Mouse (Mus musculus) T-helper 17 cell (primary cell): Measurements from ENCODE around the gene Zkscan5.

ENCODE experiments used
- in situ Hi-C, 2 experiments: fragments of 300-600 bp; cut with MboI, MseI; formaldehyde crosslinking; loops; 1 replicate in 1 of 2; 2 replicates in 1 of 2; pipeline ENCODE4 v1.15.1; 2025; ENCODE audit warnings: high pct_unique_total_duplicates in 2 of 2

Zkscan5 gene

DNA sequence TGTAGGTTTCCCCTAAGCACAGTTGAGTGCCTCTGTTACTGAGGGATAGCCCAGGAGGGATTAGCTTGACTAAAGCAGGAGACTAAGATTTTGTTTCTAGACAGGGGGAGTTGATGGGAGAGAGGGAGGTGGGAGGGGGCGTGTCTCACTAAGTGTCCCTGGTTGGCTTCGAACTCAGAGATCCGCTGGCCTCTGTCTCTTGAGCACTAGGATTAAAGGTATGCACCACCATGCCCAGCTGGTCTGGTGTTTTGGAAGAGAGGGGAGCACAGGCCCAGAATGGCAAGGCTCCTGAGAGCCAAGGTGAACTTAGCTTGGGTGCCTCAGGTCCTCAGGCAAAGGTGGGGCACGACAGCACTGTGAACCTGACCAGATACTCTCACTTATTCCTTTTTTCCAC is 7.0 kb downstream of the Zkscan5 start:
- in situ Hi-C loops, result loop anchor here in 1 of 2 experiments (25.0 kb wide), 1 partner anchor 1001 kb away; the partner anchor contains the start of gene Rnf6

DNA sequence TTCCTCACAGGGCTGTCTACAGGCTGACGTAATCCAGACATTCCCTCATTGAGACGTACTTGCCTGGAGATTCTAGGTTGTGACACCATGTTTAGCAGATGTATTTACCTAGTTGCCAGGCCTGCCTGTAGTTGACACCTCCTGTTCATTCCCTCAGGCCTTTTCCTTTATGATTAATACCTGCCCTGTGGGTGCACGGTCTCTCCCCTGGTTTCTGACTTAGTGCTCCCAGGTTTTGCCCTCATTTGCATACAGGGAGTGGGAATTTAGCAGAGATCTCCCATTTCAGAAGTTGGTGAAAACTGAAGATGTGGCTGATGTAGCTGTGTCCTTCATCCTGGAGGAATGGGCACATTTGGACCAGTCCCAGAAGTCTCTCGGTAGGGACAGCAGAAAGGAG is 7.9 kb downstream of the Zkscan5 start:
- in situ Hi-C loops, result loop anchor here in 1 of 2 experiments (25.0 kb wide), 1 partner anchor 1000 kb away; the partner anchor contains the start of gene Rnf6

DNA sequence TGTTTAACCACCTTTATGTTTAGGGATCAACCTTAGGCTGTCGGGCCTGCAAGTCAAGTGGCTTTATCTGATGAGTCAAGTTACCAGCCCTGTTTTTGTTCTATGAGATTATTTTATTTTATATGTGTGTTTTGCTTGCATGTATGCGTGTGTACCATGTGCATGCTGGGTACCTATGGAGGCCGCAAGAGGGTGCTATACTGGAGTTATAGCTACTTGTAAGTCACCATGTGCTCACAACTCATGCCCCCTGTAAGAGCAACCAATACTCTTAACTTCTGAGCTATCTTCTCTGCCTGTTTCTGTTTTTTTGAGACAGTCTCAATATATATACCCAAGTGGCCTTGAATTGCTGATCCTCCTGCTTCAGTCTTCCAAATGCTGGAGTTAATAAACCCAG is 9.1 kb downstream of the Zkscan5 start:
- in situ Hi-C loops, result loop anchor here in 1 of 2 experiments (25.0 kb wide), 1 partner anchor 999 kb away; the partner anchor contains the start of gene Rnf6

DNA sequence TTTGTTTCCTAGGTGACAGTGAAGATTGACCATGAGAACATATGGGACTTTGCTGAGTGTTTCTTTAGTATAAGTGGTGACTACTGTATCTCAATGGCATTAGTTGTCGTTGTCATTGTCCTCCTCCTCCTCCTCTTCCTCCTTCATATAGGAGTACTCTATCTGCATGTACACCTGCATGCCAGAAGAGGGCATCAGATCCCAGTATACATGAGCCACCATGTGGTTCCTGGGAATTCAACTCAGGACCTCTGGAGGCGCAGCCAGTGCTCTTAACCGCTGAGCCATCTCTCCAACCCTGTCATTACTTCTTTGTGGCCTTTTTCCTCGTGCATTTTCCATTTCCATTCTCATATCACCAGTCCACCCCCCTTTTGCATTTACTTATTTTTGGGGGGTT is 10.3 kb downstream of the Zkscan5 start:
- in situ Hi-C loops, result loop anchor here in 1 of 2 experiments (25.0 kb wide), 1 partner anchor 998 kb away; the partner anchor contains the start of gene Rnf6

DNA sequence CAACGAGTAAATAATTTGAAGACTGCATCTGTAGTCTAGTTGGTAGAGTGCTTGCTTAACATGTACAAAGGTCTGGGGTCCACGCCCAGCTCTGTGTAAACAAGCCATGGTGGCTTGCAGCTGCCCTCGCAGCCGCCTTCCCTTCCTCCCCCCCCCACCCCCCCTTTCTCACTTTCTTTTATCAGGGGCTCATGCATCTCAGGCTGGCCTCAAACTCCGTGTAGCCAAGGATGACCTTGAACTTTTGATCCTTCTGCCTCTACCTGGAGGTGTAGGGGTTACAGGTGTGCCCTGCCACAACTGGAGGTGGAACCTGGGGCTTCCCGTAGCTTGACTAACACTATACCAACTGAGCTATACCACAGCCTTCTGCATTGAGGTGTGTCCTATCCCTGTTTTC is 13.4 kb downstream of the Zkscan5 start:
- in situ Hi-C loops, result loop anchor here in 1 of 2 experiments (25.0 kb wide), 1 partner anchor 995 kb away; the partner anchor contains the start of gene Rnf6

DNA sequence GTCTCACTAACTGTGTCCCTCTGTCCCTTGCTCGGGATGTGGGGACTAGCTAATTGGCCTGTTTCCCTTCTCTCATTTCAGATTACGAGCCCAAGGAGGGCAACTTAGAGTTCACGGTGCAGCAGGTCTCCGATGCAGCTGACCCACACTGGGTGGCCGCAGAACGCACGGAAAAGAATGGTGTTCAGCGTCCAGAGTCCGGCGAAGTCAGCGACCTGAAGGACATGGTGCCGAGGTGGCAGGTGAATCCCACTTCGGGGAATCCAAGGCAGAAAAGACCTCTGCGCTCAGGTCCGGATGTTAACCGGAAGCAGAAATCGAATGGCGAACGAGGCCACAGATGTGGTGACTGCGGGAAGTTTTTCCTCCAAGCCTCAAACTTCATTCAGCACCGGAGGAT is 13.8 kb downstream of the Zkscan5 start:
- in situ Hi-C loops, result loop anchor here in 1 of 2 experiments (25.0 kb wide), 1 partner anchor 994 kb away; the partner anchor contains the start of gene Rnf6

DNA sequence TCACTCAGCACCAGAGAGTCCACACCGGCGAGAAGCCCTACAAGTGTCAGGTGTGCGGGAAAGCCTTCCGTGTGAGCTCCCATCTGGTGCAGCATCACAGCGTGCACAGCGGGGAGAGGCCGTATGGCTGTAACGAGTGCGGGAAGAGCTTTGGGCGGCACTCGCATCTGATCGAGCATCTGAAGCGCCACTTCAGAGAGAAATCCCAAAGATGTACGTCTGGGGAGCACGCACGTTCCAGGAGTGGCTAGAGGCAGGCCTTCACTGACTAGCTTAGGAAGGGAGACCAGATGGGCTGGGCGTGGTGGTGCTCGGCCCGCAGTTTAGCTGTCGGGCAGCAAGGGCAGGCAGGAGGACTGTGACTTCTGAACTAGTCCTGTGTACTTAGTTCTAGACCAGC is 14.3 kb downstream of the Zkscan5 start:
- in situ Hi-C loops, result loop anchor here in 1 of 2 experiments (25.0 kb wide), 1 partner anchor 994 kb away; the partner anchor contains the start of gene Rnf6

DNA sequence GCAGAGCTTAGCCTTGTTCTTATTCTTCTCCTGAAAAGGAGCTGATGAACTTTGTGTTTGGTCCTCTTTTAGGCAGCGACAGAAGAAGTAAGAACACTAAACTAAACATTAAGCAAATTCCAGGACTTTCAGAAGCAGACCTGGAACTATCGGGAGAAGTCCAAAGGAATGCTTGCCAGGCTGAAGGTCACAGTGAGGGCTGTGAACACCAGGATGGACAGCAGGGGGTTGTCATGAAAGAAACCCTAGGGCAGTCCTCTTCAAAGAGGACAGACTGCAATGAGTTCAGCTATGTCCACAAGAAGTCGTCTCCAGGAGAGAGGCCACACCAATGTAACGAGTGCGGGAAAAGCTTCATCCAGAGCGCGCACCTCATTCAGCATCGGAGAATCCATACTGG is 15.6 kb downstream of the Zkscan5 start:
- in situ Hi-C loops, result loop anchor here in 1 of 2 experiments (25.0 kb wide), 1 partner anchor 992 kb away; the partner anchor contains the start of gene Rnf6

DNA sequence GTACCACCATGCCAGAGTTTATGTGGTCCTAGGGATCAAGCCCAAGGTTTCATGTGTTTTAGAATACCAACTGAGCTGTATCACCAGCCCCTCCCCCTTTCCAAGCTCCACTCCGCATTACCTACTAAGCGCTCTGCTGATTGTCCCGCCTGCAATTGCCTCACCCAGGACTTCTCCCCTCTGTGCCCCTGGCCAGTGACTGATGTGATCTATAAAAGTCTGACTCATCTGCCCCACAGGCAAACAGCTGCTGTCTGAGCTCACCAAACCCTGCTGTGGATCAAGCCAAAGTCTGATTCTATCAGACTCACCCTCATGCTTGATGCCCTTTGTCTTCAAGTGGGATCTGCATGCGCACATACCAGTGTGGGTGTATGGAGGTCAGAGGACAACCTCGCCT is 18.5 kb downstream of the Zkscan5 start:
- in situ Hi-C loops, result loop anchor here in 1 of 2 experiments (25.0 kb wide), 1 partner anchor 989 kb away; the partner anchor contains the start of gene Rnf6

DNA sequence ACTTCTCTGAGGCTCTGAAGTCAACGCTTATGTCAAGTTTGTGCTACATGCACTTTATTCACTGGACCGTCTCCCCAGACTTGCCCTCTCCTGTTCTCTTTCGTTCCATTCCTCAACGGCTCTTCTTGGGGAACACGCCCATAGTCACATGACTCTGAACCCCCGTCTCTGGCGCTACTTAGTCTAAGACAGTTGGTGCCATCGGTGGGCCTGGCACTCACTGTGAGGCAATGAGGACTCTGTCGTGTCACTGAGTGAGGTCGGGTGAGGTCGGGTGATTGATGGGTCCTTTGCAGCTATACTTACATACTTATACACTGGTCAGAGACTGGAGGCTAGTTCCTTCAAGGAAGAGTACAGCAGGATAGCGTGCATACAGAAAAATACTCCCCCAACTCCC is 19.0 kb downstream of the Zkscan5 start:
- in situ Hi-C loops, result loop anchor here in 1 of 2 experiments (25.0 kb wide), 1 partner anchor 989 kb away; the partner anchor contains the start of gene Rnf6

DNA sequence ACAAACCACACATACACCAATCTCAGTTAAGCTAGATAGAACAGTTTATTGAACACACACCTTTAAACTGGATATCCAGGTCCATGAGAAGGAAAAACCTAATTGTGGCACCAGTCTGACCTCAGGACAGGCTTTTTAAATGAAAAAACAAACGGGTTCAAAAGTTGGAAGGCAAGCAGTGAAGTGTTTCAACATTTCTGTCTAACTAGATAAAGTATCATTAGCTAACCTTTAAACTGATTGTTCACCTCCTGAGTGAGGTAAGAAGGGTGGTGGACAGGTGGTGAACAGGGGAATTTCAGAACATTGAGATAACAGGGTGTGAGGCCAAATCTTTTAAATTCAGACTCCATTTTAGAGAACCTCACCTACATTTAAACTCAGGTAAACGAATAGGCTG is 22.1 kb downstream of the Zkscan5 start:
- in situ Hi-C loops, result loop anchor here in 1 of 2 experiments (25.0 kb wide), 1 partner anchor 1561 kb away; the partner anchor contains the start of gene Usp12

DNA sequence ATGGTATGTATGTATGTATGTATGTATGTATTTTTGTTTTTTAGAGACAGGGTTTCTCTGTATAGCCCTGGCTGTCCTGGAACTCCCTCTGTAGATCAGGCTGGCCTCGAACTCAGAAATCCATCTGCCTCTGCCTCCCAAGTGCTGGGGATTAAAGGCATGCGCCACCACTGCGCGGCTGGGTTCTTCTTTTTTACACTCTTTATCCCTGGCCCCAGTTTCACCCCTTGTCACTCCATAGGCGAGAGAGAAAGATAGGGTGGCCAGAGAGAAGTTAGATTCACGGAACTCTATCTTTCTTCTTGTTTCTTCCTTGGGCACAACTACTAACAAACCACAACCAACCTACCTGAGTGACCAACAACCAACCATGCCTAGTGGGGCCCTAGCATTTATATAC is 24.9 kb downstream of the Zkscan5 start:
- in situ Hi-C loops, result loop anchor here in 1 of 2 experiments (25.0 kb wide), 1 partner anchor 1558 kb away; the partner anchor contains the start of gene Usp12

DNA sequence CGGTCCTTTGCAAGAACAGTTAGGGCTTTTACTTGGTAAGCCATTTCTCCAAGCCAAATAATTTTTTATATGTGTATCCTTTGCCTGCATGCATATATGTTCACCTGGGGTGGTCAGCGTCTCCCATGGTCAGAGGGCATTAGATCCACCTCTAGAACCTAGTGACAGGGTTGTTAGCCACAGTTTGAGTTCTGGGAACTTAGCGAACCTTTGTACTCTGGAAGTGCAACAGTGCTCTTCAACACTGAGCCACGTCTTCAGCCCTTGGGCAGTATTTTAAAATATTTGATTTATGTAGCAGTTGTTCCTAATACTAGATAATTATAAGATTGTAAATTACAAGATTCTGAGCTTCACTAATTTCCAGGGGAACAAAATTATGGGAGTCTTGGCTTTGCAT is 26.3 kb downstream of the Zkscan5 start:
- in situ Hi-C loops, result loop anchor here in 1 of 2 experiments (25.0 kb wide), 1 partner anchor 1557 kb away; the partner anchor contains the start of gene Usp12

DNA sequence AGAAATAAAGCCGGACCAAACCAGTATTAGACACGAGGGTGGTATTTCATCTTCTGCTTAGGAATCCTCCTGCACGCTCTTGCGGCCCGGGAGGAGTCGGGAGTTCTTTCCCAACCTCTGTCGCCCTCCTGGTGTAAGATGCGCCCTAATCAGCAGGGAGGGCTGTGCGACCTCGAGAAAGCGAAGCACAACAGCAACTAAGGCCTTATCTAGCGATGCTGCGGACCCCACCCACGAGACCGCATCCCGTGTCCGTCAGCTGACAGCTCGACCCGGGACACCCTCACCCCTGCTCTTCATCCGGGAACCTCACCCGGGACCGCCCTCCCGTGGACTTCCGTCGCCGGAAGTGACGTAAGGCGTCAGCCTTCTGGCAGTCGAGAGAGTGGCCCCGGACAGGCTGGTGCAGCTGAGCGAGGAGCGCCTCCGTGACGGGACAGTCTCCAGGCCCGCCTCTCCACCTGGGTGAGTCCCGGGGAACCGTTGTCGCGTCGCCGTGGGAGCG is 27.1 kb downstream of the Zkscan5 start, which contains the start of gene Zfp655:
Zfp655 (plus strand) TSS at position 349 of the 505 bp plus-strand sequence.
- in situ Hi-C loops, result loop anchor here in 1 of 2 experiments (25.0 kb wide), 1 partner anchor 1556 kb away; the partner anchor contains the start of gene Usp12

DNA sequence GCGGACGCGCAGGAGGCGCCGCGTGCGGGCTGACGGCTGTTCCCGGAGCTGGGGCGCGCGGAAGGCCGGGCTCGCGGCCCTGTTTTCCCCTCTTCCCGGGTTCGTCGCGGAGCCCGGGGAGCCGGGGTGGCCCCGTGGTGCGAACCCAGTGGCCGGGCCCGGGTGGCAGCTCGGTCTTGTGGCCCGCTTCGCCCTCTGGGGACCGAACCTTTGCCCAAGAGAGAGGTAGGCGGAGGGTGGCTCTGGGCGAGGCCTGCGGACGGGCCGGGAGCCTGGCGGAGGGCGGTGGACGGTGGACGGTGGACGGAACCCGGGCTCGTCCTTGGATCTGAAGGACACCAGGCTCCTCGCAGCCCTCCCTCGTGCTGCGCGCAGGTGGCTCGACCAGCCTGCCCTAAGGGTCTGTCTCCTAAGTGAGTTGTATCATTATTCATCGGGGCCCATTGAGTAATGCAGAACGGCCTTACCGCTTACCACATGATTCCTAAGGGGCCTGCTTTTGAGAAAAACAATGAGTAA is 27.6 kb downstream of the Zkscan5 start:
- in situ Hi-C loops, result loop anchor here in 1 of 2 experiments (25.0 kb wide), 1 partner anchor 1555 kb away; the partner anchor contains the start of gene Usp12

DNA sequence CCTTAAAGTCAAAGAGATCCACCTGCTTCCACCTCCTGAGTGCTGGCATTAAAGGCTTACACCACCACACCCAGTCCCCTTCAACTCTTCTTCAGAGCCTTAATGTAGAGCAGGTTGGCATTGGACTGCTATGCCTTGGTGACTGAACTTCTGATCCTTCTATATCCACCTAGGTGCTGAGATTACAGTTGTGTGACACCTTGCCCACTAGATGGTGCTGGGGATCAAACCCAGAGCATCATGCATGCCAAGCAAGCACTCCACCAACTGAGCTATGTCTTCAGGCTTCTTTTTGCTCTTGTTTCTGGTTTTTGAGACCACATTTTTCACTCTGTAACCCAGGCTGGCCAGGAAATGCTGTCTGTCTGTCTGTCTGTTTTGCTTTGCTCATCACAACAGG is 30.3 kb downstream of the Zkscan5 start:
- in situ Hi-C loops, result loop anchor here in 1 of 2 experiments (25.0 kb wide), 1 partner anchor 1553 kb away; the partner anchor contains the start of gene Usp12

DNA sequence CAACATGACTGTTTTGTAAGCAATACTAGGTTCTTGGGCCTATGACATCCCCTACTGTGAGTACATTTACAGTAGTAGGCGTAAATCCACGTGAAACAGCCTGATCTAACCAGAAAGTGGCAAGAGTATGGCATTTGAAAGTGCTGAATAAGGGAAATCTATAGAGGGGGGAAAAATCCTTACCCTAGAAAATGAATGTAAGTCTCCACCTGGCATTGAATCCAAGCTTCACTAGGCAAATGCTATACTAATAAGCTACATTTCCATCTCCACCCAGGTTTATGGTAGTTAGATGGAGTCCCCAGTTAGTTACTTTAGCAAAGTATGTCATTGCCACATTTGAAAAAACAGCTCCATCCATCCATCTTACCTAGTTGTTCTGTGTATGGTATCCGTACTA is 45.2 kb downstream of the Zkscan5 start:
- in situ Hi-C loops, result loop anchor here in 1 of 2 experiments (25.0 kb wide), 1 partner anchor 1538 kb away; the partner anchor contains the start of gene Usp12
